Mouse (Mus musculus): ENCODE measurements at regions not wholly inside any gene's neighbourhood (a gene's known extent, or its start where the extent isn't known, plus 50 kb on each side); places are given as distances from the start of the nearest gene placed in this dataset.

DNA sequence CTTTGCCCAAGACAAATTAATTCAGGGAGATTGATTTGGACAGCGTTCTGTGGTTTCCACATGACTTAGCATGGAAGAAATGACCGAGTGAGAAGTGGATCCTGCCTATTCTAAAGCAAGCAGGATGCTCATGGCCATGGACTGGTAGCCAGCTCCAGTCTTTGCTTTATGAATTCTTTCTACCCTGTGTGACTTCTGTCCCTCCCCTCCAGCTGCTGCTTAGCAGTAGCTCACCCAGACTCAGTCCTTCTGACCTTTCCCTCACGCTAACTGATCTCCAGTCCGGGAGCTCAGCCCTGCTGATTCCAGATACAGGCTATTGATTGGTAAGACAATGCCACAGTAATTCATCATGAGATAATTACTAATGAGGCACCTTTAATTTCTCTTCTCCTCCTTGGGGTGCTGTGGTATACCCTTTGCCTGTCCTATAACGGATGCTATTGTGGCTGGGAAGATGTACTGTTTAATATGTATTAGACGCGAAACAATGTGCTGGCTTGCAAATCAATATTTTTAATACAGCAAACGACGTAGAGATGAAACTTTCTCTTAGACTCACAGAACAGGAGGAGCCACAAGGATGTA is 86.8 kb upstream of the Rxfp2 start:
- TF ChIP-seq CTCF (IDR thresholded peaks at IDR 0.05; ENCODE audit: control insufficient read depth, insufficient read depth, insufficient replicate concordance, low read depth, low read length), result no peak
- TF ChIP-seq POLR2A (IDR thresholded peaks at IDR 0.05; ENCODE audit: control insufficient read depth, low read depth, low read length), result no peak

Data from testis, adult 2 months (tissue).